Mouse (Mus musculus) heart, adult 2 months (tissue): ENCODE measurements around the gene Amt.

Experiments
- CTCF ChIP-seq: fragments of 200-600 bp; IDR thresholded peaks from 2 replicates; pipeline ENCODE4 v1.8.1; 2022; ENCODE audit warnings: antibody characterized with exemption, mild to moderate bottlenecking, moderate library complexity
- POLR2A ChIP-seq: fragments of 200-500 bp; IDR thresholded peaks from 2 replicates; pipeline ENCODE4 v1.6.1; 2011; ENCODE audit warnings: mild to moderate bottlenecking, low read depth, low read length, control low read depth; ENCODE audit not compliant: insufficient read depth

DNA sequence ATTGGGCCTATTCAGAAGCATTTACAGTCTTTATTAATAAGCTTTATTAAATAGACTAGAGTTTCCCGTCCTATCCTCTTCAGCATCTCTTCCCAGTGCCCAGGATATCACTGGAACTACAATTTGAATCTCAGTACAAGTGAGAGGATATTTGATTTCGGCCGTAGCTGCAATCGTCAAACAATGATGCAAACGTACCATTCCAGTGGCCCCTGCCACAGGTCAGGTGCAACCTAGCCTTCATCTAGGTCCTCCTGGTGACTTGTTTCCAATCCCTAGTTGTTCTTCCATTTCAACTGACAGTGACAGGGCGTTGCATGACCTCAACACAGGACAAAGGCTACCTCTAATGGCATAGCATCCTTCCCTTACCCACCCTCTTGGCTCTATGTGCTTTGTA lies 5.9 kb upstream of the Amt start:
- no peak for TF ChIP-seq POLR2A
- no peak for TF ChIP-seq CTCF
